Mouse (Mus musculus) heart, postnatal 0 days (tissue): ENCODE results near the gene Fbxo44. TPM values are rescaled to one million over a fixed set of nuclear protein-coding genes. Genes with fewer than 3 reads are reported as not detected.

Experiments used
- ATAC-seq: fragments of 200-750 bp; cut with Nextera tagmentation; 2 replicates; pipeline ENCODE4 v1.8.0; 2017; ENCODE audit warnings: low read depth, moderate number of reproducible peaks, moderate library complexity; ENCODE audit not compliant: insufficient read depth
- DNase-seq: peaks from one replicate; pipeline ENCODE4 v3.0.0-alpha.2; 2016; ENCODE audit warnings: low spot score
- H3K27ac ChIP-seq: fragments of 300-500 bp; sonication (generic); 2 replicates; pipeline ENCODE4 v1.5.1; 2014; ENCODE audit warnings: low read depth, mild to moderate bottlenecking
- H3K27me3 ChIP-seq: fragments of 300-500 bp; sonication (generic); 2 replicates; pipeline ENCODE4 v1.6.1; 2014; ENCODE audit warnings: low read length, mixed read lengths; ENCODE audit not compliant: control insufficient read depth, insufficient read depth
- H3K36me3 ChIP-seq: fragments of 300-500 bp; sonication (generic); replicated peaks from 2 replicates; pipeline ENCODE4 v1.6.1; 2014; ENCODE audit warnings: low read length, mixed read lengths; ENCODE audit not compliant: control insufficient read depth, insufficient read depth
- H3K4me1 ChIP-seq: fragments of 300-500 bp; sonication (generic); 2 replicates; pipeline ENCODE4 v1.6.1; 2014; ENCODE audit warnings: antibody characterized with exemption; ENCODE audit not compliant: control insufficient read depth, insufficient read depth
- H3K4me2 ChIP-seq: fragments of 300-500 bp; sonication (generic); 2 replicates; pipeline ENCODE4 v1.6.1; 2014; ENCODE audit warnings: low read depth, mild to moderate bottlenecking, low read length, moderate library complexity
- H3K4me3 ChIP-seq: fragments of 300-500 bp; sonication (generic); 2 replicates; pipeline ENCODE4 v1.5.1; 2014; ENCODE audit warnings: low read depth, low read length
- H3K9ac ChIP-seq: fragments of 300-500 bp; sonication (generic); replicated peaks from 2 replicates; pipeline ENCODE4 v1.6.1; 2014; ENCODE audit warnings: low read depth, low read length, mixed read lengths
- H3K9me3 ChIP-seq: fragments of 300-500 bp; sonication (generic); replicated peaks from 2 replicates; pipeline ENCODE4 v1.6.1; 2016; ENCODE audit warnings: low read length; ENCODE audit not compliant: control insufficient read depth
- CTCF ChIP-seq: IDR thresholded peaks from 2 replicates; pipeline ENCODE4 v1.5.1; 2016; ENCODE audit warnings: antibody characterized with exemption, control low read depth, low read depth
- EP300 ChIP-seq: IDR thresholded peaks from 2 replicates; pipeline ENCODE4 v1.6.1; 2016; ENCODE audit warnings: antibody characterized with exemption, low read depth
- WGBS: fragments of 180-500 bp; shearing (Covaris S2); extraction: QIAGEN DNeasy Blood & Tissue Kit; methylation state at CpG from one replicate; pipeline ENCODE4 v1.1.7; 2014; 5-methylcytosine and 5-hydroxymethylcytosine counted together
- polyA plus RNA-seq: library from polyadenylated mRNA; unstranded; fragments of >200 nt; fragmentation: Nextera tagmentation; extraction: Ambion mirVana; gene quantifications from 2 replicates; pipeline ENCODE4 v1.2.1, GENCODE M21; 2015
- total RNA-seq: library from RNA; depleted of rRNA; stranded (reverse); fragments of >200 nt; gene quantifications from 2 replicates; pipeline ENCODE4 v1.2.3, GENCODE M21; 2014; ENCODE audit warnings: low replicate concordance

Fbxo44 gene
- total and polyA plus RNA-seq, 2 experiments from 2014 or later: 32.1 to 88.4 TPM

GRCm38 (mm10) chr4:148147714-148148113 is 12.6 kb downstream of the Fbxo44 start:
- DNase-seq (no peak), ATAC-seq (no peak)
- WGBS: 82% methylated on average over 2 of the region's 2 CpGs
- Histone ChIP-seq H3K9ac (no peak overlapping the region), H3K4me1 (no peaks in the 10 kb centered on the region), H3K27ac (no peak overlapping the region), H3K4me3 (no peak overlapping the region), H3K27me3 (no peaks in the 10 kb centered on the region), H3K9me3 (no peaks in the 10 kb centered on the region), H3K36me3 (peaks cover 29% of the 10 kb centered on the region), H3K4me2 (no peak overlapping the region)
- TF ChIP-seq CTCF (no peak), EP300 (no peak)

GRCm38 (mm10) chr4:148143721-148144120 is 16.6 kb downstream of the Fbxo44 start:
- H3K4me2 ChIP-seq: no peak overlapping the region
- ATAC-seq (no peak), DNase-seq (no peak)
- WGBS: 78% methylated on average over 5 of the region's 5 CpGs
- no peak overlapping the region for H3K4me3 ChIP-seq
- H3K4me1 ChIP-seq: no peaks in the 10 kb centered on the region
- no peak overlapping the region for H3K27ac ChIP-seq
- no peaks in the 10 kb centered on the region for H3K9me3 ChIP-seq
- peaks cover 2% of the 10 kb centered on the region; the same call in 1 of the 2 replicates for H3K27me3 ChIP-seq
- no peak overlapping the region for H3K9ac ChIP-seq
- peaks cover 29% of the 10 kb centered on the region for H3K36me3 ChIP-seq
- TF ChIP-seq EP300 (no peak), CTCF (no peak)

- Histone ChIP-seq H3K4me2 (peak overlapping the region; percentile 98), H3K27ac (peak overlapping the region; percentile 82), H3K27me3 (peaks cover 21% of the 10 kb centered on the region), H3K9ac (peak overlapping the region; percentile 74), H3K4me1 (no peaks in the 10 kb centered on the region), H3K36me3 (peaks cover 11% of the 10 kb centered on the region), H3K4me3 (peak overlapping the region; percentile 93), H3K9me3 (no peaks in the 10 kb centered on the region)
- peak; percentile 96 for DNase-seq
- peak; percentile 95 for ATAC-seq
- TF ChIP-seq CTCF (peak; percentile 61), EP300 (no peak)
- under 1% methylated on average over 64 of the region's 65 CpGs for WGBS
These were observed 19.9 kb downstream of the Fbxo44 start for GRCm38 (mm10) chr4:148140098-148141011.

DNA sequence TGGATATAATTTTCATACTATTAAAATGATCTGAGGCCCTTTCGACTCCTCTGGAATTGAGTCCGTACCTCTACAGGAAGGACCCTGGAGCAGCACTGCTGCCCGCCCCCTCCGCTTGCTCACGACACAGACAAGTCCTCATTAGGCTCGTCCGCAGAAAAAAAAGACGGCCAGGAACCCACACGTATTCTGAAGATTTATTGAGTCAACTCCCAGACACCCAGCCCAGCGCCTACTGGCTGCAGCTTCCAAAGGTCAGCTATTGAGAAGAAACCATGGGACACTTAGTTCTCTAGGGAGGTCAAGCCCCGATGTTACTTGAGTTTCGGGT is 20.6 kb downstream of the Fbxo44 start:
- DNase-seq: no peak
- Histone ChIP-seq H3K9ac (peak overlapping the region; percentile 74), H3K36me3 (0 out of 2 replicates have a peak, but pooled peaks cover 4% of the 10 kb centered on the region), H3K27me3 (peaks cover 23% of the 10 kb centered on the region), H3K27ac (peak overlapping the region; percentile 82; the same call in 1 of the 2 replicates), H3K4me2 (peak overlapping the region; percentile 98), H3K9me3 (no peaks in the 10 kb centered on the region), H3K4me3 (peak overlapping the region; percentile 93), H3K4me1 (no peaks in the 10 kb centered on the region)
- TF ChIP-seq EP300: no peak
- no peak for TF ChIP-seq CTCF
- peak; percentile 10 for ATAC-seq
- WGBS: 1% methylated on average over 12 of the region's 12 CpGs

DNA sequence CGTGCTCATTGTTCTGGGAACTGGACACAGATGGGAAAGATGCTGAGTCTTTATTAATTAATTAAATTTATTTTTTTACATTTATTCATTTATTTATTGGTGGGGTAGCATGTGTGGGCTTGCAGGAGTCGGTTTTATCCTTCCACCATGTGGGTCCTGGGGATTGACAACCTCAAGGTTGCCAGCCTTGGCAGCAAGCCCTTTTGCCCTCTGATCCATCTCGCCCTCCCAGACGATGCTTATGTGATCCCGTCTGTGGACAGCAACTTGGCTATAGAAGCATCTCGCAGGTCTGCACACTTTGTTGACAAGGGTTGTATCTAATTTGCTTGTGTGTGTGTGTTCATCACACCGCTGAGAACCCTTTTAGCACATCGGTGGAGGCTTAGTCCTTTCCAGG is 22.8 kb downstream of the Fbxo44 start:
- Histone ChIP-seq H3K27ac (no peak overlapping the region), H3K4me1 (no peaks in the 10 kb centered on the region), H3K36me3 (no peaks in the 10 kb centered on the region), H3K4me3 (no peak overlapping the region), H3K27me3 (peaks cover 26% of the 10 kb centered on the region), H3K9me3 (no peaks in the 10 kb centered on the region), H3K4me2 (no peak overlapping the region), H3K9ac (no peak overlapping the region)
- 61% methylated on average over 8 of the region's 8 CpGs for WGBS
- DNase-seq: no peak
- TF ChIP-seq EP300 (no peak), CTCF (no peak)
- ATAC-seq: no peak

DNA sequence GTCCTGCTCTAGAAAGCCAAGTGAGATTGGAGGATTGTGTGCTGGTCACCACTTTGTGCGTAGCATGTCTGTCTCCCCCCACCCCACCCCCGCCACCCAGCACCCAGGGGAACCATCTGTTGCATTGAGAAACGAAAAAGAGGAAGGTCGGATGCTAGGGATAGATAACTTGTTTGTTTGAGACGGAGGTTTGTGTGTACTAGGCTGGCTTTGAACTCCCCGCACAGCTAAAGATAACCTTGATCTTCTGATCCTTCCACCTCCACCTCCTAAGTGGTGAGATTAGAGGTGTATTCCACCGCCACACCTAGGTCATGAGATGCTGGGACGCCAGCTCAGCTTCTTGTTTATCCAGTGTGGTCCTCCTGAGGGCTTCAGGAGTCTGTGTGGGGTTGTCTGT is 25.3 kb downstream of the Fbxo44 start:
- no peak overlapping the region for H3K4me3 ChIP-seq
- H3K9ac ChIP-seq: no peak overlapping the region
- 56% methylated on average over 8 of the region's 8 CpGs for WGBS
- H3K27ac ChIP-seq: no peak overlapping the region
- no peak overlapping the region for H3K4me2 ChIP-seq
- DNase-seq (no peak), ATAC-seq (no peak)
- no peaks in the 10 kb centered on the region for H3K36me3 ChIP-seq
- H3K4me1 ChIP-seq: no peaks in the 10 kb centered on the region
- TF ChIP-seq EP300 (no peak), CTCF (no peak)
- H3K9me3 ChIP-seq: no peaks in the 10 kb centered on the region
- peaks cover 51% of the 10 kb centered on the region for H3K27me3 ChIP-seq
